In genomic region chr2:154926843-154927242, GRCm38 (mm10) we compare ENCODE assay signal across 20 mouse cellular contexts.
"Had no signal": no experiment of that assay in that cellular context is flagged by ENCODE, and none has a peak within 500 bp of the region (broad histone marks: within the 10 kb centered on the region; RNA-seq: fewer than 3 reads in every experiment).

No protein-coding gene starts in this region.

- H3K9me3 ChIP-seq: lung, embryonic 15.5 days; midbrain, embryonic 10.5 days; midbrain, embryonic 12.5 days; neural tube, embryonic 13.5 days; neural tube, embryonic 15.5 days had no signal

- H3K4me3 ChIP-seq: lung, embryonic 15.5 days; midbrain, embryonic 10.5 days; midbrain, embryonic 12.5 days; myocyte; neural tube, embryonic 13.5 days; neural tube, embryonic 15.5 days had no signal

- H3K9ac ChIP-seq: lung, embryonic 15.5 days; midbrain, embryonic 12.5 days; neural tube, embryonic 13.5 days; neural tube, embryonic 15.5 days had no signal

- H3K27ac ChIP-seq: lung, embryonic 15.5 days; midbrain, embryonic 10.5 days; midbrain, embryonic 12.5 days; neural tube, embryonic 13.5 days; neural tube, embryonic 15.5 days had no signal

- H3K27me3 ChIP-seq: lung, embryonic 15.5 days; midbrain, embryonic 12.5 days had no signal

- H3K36me3 ChIP-seq: lung, embryonic 15.5 days; midbrain, embryonic 10.5 days; midbrain, embryonic 12.5 days; neural tube, embryonic 13.5 days; neural tube, embryonic 15.5 days had no signal

- H3K4me1 ChIP-seq: lung, embryonic 15.5 days had no signal

- DNase-seq: lung, adult 2 months; lung, postnatal 14 days; lung, postnatal 4 days; midbrain, embryonic 14.5 days; retina, postnatal 1 day; right cerebral cortex, adult 18-20 months; right cerebral cortex, postnatal 25 days; right cerebral cortex, postnatal 4 days; spleen, adult 18-20 months; thymus, adult 18-20 months; thymus, postnatal 14 days; thymus, postnatal 36 days had no signal

- H3K4me2 ChIP-seq: lung, embryonic 15.5 days; midbrain, embryonic 12.5 days; neural tube, embryonic 13.5 days; neural tube, embryonic 15.5 days had no signal

- ATAC-seq: lung, postnatal 0 days; midbrain, embryonic 16.5 days had no signal
